Mouse (Mus musculus): ENCODE measurements around the gene Eqtn. TPM values are rescaled to one million over a fixed set of nuclear protein-coding genes. Genes with fewer than 3 reads are reported as not detected.

Eqtn gene
- not detected for total RNA-seq (2022)

GRCm38 (mm10) chr4:94928743-94929142 is at the start of gene Eqtn:
Eqtn (minus strand) TSS chr4:94928843.
- no peak for DNase-seq (ENCODE audit: low spot score)

- no peak for DNase-seq (ENCODE audit: low spot score)
Observed at GRCm38 (mm10) chr4:94973321-94973720, 44.7 kb upstream of the Eqtn start.

DNA sequence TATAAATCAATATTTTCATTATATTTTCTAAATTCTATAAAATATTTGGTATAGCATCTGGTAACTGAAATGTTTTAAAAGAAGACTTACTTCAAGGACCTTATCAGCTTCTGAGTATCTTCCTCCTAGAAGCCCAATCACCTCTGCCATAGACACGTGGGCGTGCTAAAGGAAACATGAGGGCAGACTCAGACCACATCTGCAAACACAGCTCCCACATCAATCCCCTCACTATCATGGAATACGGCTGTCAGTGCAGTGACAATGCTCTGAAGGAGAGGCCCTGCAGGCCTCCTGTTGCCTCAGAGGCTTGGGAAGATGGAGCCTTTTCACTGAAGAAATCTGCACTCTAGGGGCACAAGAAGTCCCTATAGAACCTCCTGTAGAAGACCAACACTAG is 24.1 kb upstream of the Eqtn start:
- no peak for DNase-seq (ENCODE audit: low spot score)

- DNase-seq (ENCODE audit: low spot score) = no peak
Observed at GRCm38 (mm10) chr4:94941221-94941855, 12.7 kb upstream of the Eqtn start.

GRCm38 (mm10) chr4:94901780-94902179 is 26.9 kb downstream of the Eqtn start:
- DNase-seq (ENCODE audit: low spot score) = no peak

DNA sequence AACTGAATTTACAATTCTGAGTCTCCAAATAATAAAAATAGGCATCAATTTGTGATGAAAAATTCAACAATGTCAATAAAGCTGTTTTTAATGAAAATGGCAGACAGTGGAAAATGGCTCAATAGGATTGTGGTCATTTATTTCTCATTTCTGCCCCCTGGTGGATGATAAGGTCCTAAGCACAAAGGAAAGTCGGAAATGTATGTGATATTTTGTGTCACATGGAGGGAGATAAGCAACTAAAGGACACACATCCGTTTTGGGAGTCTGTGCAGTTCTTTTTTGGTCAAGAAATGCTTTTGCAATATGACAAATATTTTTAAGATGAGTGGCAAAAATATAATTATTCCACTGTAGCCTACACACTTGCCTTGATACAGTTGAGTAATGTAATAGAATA is 27.9 kb downstream of the Eqtn start:
- peak; percentile 42 for DNase-seq (ENCODE audit: low spot score)

Other genes starting within 250 kb of the Eqtn start
- 10 to 100 TPM; 33.1 to 36.1 (median 33.6) TPM for gene Tek, start 189.6 kb downstream of the Eqtn start, total RNA-seq (2022)
- 10 to 100 TPM in 1 of 4 experiments, 1 to 10 TPM in 3; 7.3 to 11.1 (median 9.2) TPM for gene Mysm1, start 50.3 kb upstream of the Eqtn start, total RNA-seq (2022)
- 10 to 100 TPM; 38.5 to 58.4 (median 49.5) TPM for gene Jun, start 123.4 kb upstream of the Eqtn start, total RNA-seq (2022)

All from heart, adult 8-10 months (tissue).